Mouse (Mus musculus) ES-Bruce4 (cell line): ENCODE results near the gene Rgl3.

ENCODE experiments used
- CTCF ChIP-seq: IDR thresholded peaks from one replicate; pipeline ENCODE4 v1.8.1; 2011; ENCODE audit warnings: low read depth, low read length
- EP300 ChIP-seq: IDR thresholded peaks from 2 replicates; pipeline ENCODE4 v1.6.1; 2011; ENCODE audit warnings: low read depth, low read length; ENCODE audit not compliant: insufficient read depth
- POLR2A ChIP-seq: IDR thresholded peaks from one replicate; pipeline ENCODE4 v1.8.1; 2011; ENCODE audit warnings: low read length; ENCODE audit not compliant: insufficient read depth

- TF ChIP-seq CTCF (no peak), POLR2A (no peak), EP300 (no peak)
These were observed 12.5 kb downstream of the Rgl3 start for GRCm38 (mm10) chr9:21976626-21977175.
